Mouse (Mus musculus) kidney, embryonic 16.5 days (tissue): ENCODE measurements at regions not wholly inside any gene's neighbourhood (a gene's known extent, or its start where the extent isn't known, plus 50 kb on each side); places are given as distances from the start of the nearest gene placed in this dataset.
A peak's percentile ranks its signal among the peaks of the same experiment; 100 is the strongest.

Experiments used
- ATAC-seq: fragments of 200-750 bp; cut with Nextera tagmentation; 2 replicates; pipeline ENCODE4 v1.8.0; 2017; ENCODE audit warnings: moderate TSS enrichment; ENCODE audit not compliant: low FRiP score, low TSS enrichment
- H3K27ac ChIP-seq: fragments of 300-500 bp; sonication (generic); 2 replicates; pipeline ENCODE4 v1.5.1; 2014; ENCODE audit warnings: low read length
- H3K27me3 ChIP-seq: fragments of 300-500 bp; sonication (generic); 2 replicates; pipeline ENCODE4 v1.6.1; 2014; ENCODE audit warnings: low read length, control low read depth, mixed read lengths; ENCODE audit not compliant: insufficient read depth
- H3K36me3 ChIP-seq: fragments of 300-500 bp; sonication (generic); 2 replicates; pipeline ENCODE4 v1.6.1; 2014; ENCODE audit warnings: low read length, control low read depth, mixed read lengths; ENCODE audit not compliant: insufficient read depth
- H3K4me1 ChIP-seq: fragments of 300-500 bp; sonication (generic); 2 replicates; pipeline ENCODE4 v1.6.1; 2014; ENCODE audit warnings: low read length, control low read depth, mixed read lengths; ENCODE audit not compliant: insufficient read depth
- H3K4me2 ChIP-seq: fragments of 300-500 bp; sonication (generic); replicated peaks from 2 replicates; pipeline ENCODE4 v1.6.1; 2014; ENCODE audit warnings: low read depth, low read length
- H3K4me3 ChIP-seq: fragments of 300-500 bp; sonication (generic); 2 replicates; pipeline ENCODE4 v1.5.1; 2014; ENCODE audit warnings: mild to moderate bottlenecking, low read length
- H3K9ac ChIP-seq: fragments of 300-500 bp; sonication (generic); replicated peaks from 2 replicates; pipeline ENCODE4 v1.6.1; 2014; ENCODE audit warnings: low read length
- H3K9me3 ChIP-seq: fragments of 300-500 bp; sonication (generic); 2 replicates; pipeline ENCODE4 v1.6.1; 2016; ENCODE audit warnings: low read length, control low read depth
- WGBS: fragments of 180-500 bp; shearing (Covaris S2); extraction: QIAGEN DNeasy Blood & Tissue Kit; methylation state at CpG from one replicate; pipeline ENCODE4 v1.1.7; 2014; 5-methylcytosine and 5-hydroxymethylcytosine counted together

DNA sequence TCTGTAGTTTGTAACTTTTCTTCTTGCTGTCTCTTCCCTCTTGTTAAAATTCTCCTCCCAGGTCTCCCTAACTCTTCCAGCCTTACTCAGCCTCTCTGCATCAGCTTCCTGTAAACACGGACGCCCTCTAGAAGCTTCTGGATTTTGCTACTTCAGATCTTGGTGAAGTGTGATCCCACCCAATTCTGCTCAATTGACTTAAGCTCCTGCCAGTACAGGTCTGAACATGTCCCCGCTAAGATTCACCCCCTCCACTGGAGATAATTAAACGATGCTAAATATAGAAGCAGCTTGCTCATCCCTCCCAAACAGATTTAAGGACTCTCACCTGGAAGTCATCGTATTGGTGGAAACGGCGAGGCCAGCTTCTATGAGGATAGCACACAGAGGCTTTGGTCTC is 53.5 kb upstream of the March10 start:
- 68% methylated on average over 7 of the region's 7 CpGs for WGBS
- H3K27ac ChIP-seq, result no peak overlapping the region
- ATAC-seq, result no peak
- H3K4me3 ChIP-seq, result no peak overlapping the region
- H3K4me2 ChIP-seq, result no peak overlapping the region
- no peaks in the 10 kb centered on the region for H3K36me3 ChIP-seq
- no peaks in the 10 kb centered on the region for H3K27me3 ChIP-seq
- no peaks in the 10 kb centered on the region for H3K9me3 ChIP-seq
- peaks cover 16% of the 10 kb centered on the region for H3K4me1 ChIP-seq
- no peak overlapping the region for H3K9ac ChIP-seq

DNA sequence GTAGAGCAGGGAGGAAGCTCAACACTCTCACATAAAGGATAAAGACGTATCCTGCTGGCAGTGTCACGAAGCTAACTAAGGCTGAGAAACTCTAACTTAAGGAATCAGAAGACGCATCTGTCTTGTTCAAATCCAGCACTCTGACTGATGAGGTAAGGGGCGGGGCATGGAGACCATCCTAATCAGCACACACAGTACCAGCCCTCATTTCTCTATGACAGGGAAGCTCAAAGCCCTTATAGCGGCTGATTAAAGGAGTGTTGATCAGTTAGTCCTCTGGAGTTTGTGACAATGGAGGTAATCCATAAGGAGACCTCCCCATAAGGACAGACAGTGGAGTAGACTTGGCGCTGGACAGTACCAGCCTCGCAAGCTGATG is 52.1 kb upstream of the March10 start:
- no peak for ATAC-seq
- Histone ChIP-seq H3K9ac (no peak overlapping the region), H3K27me3 (no peaks in the 10 kb centered on the region), H3K4me3 (no peak overlapping the region), H3K9me3 (no peaks in the 10 kb centered on the region), H3K27ac (no peak overlapping the region), H3K36me3 (no peaks in the 10 kb centered on the region), H3K4me1 (peaks cover 23% of the 10 kb centered on the region), H3K4me2 (no peak overlapping the region)
- WGBS, result 85% methylated on average over 7 of the region's 7 CpGs

DNA sequence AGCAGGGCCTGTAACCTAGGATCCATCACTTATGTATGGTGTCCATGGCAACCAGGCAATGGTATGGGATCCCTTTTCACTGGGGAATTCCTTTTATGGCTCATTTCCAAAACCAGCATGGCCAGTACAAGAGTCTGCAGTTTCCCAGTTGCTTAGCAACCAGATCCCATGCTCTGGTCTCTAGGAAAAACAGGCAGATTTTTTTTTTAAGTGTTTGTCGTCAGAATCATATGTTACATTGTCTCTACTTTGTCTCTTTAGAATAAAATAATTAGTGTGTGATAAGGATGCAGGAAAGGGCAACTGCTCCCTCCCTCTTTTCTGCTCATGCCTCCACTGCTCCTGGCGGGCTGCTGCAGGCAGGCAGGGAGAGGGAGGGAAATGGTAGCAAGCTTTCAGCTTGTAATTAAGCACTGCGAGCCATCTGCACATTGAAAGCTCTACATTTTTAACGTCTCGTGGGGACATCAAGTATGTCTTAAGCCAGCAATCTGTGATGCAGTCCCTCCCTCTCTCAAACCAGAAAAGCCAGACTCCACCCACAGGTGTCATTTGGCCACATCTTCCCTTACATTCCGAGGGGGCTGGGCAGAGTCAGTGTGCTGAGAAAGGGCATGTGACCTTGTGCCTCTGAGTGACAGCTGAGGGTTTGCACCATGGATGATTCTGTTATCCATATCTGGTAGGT is 51.6 kb upstream of the March10 start:
- Histone ChIP-seq H3K27me3 (no peaks in the 10 kb centered on the region), H3K4me2 (no peak overlapping the region), H3K4me3 (no peak overlapping the region), H3K9me3 (no peaks in the 10 kb centered on the region), H3K9ac (no peak overlapping the region), H3K4me1 (peaks cover 23% of the 10 kb centered on the region), H3K36me3 (no peaks in the 10 kb centered on the region), H3K27ac (no peak overlapping the region)
- WGBS, result 4% methylated on average over 6 of the region's 6 CpGs
- ATAC-seq, result peak; percentile 51

DNA sequence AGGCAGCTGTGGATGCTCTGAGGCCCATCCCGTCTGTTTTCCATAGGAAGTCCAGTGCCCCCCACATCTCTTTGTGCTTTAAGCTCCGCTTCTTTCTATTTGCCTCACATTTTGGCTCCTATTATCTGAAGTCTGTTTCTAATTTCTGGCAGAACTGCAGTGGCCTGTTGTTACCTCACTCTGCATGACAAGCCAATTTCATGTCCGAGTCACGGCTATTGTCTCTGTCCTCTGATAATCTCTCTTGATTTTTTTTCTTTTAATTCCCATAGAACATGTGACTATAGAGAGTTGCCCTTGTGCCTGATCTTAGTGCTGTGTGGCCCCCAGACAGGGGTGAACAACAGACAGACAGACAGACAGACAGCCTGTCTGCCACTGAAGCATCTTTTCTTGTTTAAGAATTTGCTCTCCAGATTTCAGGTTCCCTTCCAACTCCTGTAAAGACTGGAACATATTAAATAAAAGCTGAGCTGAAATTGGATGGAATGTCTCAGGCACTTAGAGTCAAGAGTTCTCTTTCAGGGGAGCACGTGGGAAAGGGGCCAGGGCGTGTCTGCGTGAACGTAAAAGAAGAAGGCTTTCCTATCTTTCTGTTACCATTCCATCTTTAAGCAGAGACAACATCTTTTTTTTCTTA is 50.9 kb upstream of the March10 start:
- H3K9ac ChIP-seq, result no peak overlapping the region
- no peak overlapping the region for H3K4me3 ChIP-seq
- no peaks in the 10 kb centered on the region for H3K9me3 ChIP-seq
- no peak for ATAC-seq
- no peak overlapping the region for H3K4me2 ChIP-seq
- 62% methylated on average over 8 of the region's 8 CpGs for WGBS
- H3K36me3 ChIP-seq, result no peaks in the 10 kb centered on the region
- no peak overlapping the region for H3K27ac ChIP-seq
- H3K27me3 ChIP-seq, result no peaks in the 10 kb centered on the region
- H3K4me1 ChIP-seq, result peaks cover 23% of the 10 kb centered on the region
